Mouse (Mus musculus) neural tube, embryonic 15.5 days (tissue): ENCODE data around the gene Tfip11. TPM values are rescaled to one million over a fixed set of nuclear protein-coding genes. Genes with fewer than 3 reads are reported as not detected.

Source experiments
- ATAC-seq: fragments of 200-750 bp; cut with Nextera tagmentation; 2 replicates; pipeline ENCODE4 v1.8.0; 2017; ENCODE audit warnings: mild to moderate bottlenecking, moderate TSS enrichment, moderate library complexity; ENCODE audit not compliant: low FRiP score
- H3K27ac ChIP-seq: fragments of 300-500 bp; sonication (generic); replicated peaks from 2 replicates; pipeline ENCODE4 v1.5.1; 2015; ENCODE audit warnings: mild to moderate bottlenecking, inconsistent platforms
- H3K27me3 ChIP-seq: fragments of 300-500 bp; sonication (generic); replicated peaks from 2 replicates; pipeline ENCODE4 v1.6.1; 2015; ENCODE audit warnings: inconsistent platforms
- H3K36me3 ChIP-seq: fragments of 300-500 bp; sonication (generic); 2 replicates; pipeline ENCODE4 v1.6.1; 2015; ENCODE audit warnings: inconsistent platforms
- H3K4me1 ChIP-seq: fragments of 300-500 bp; sonication (generic); 2 replicates; pipeline ENCODE4 v1.6.1; 2015; ENCODE audit warnings: inconsistent platforms
- H3K4me2 ChIP-seq: fragments of 300-500 bp; sonication (generic); 2 replicates; pipeline ENCODE4 v1.6.1; 2015; ENCODE audit warnings: inconsistent platforms, mild to moderate bottlenecking, moderate library complexity
- H3K4me3 ChIP-seq: fragments of 300-500 bp; sonication (generic); replicated peaks from 2 replicates; pipeline ENCODE4 v1.5.1; 2015; ENCODE audit warnings: mild to moderate bottlenecking, inconsistent platforms
- H3K9ac ChIP-seq: fragments of 300-500 bp; sonication (generic); replicated peaks from 2 replicates; pipeline ENCODE4 v1.6.1; 2015; ENCODE audit warnings: mild to moderate bottlenecking, inconsistent platforms
- H3K9me3 ChIP-seq: fragments of 300-500 bp; sonication (generic); replicated peaks from 2 replicates; pipeline ENCODE4 v1.6.1; 2016; ENCODE audit warnings: inconsistent platforms
- WGBS: fragments of 180-500 bp; shearing (Covaris S2); methylation state at CpG from one replicate; pipeline ENCODE4 v1.1.7; 2015; ENCODE audit warnings: mixed read lengths; 5-methylcytosine and 5-hydroxymethylcytosine counted together
- polyA plus RNA-seq: library from polyadenylated mRNA; unstranded; fragments of >200 nt; fragmentation: Nextera tagmentation; extraction: Ambion mirVana; gene quantifications from 2 replicates; pipeline ENCODE4 v1.2.1, GENCODE M21; 2015

Tfip11 gene
- 29.7 and 31.0 TPM in 2 replicates for polyA plus RNA-seq

- Histone ChIP-seq H3K9me3 (no peaks in the 10 kb centered on the region), H3K27ac (peak within 1 kb of the TSS; percentile 90), H3K36me3 (peaks cover 26% of the 10 kb centered on the region), H3K4me3 (peak within 1 kb of the TSS; percentile 100), H3K27me3 (0 out of 2 replicates have a peak, but pooled peaks cover 5% of the 10 kb centered on the region), H3K4me1 (peaks cover 30% of the 10 kb centered on the region), H3K9ac (peak within 1 kb of the TSS; percentile 83), H3K4me2 (peak within 1 kb of the TSS; percentile 80)
- 8% methylated on average over 48 of the region's 48 CpGs for WGBS
- peak; percentile 90 for ATAC-seq
Measured at GRCm38 (mm10) chr5:112325546-112326445, at the start of gene Tfip11. Tfip11 (plus strand) TSS chr5:112326358.

GRCm38 (mm10) chr5:112276907-112277348 lies 49.2 kb upstream of the Tfip11 start:
- H3K4me1 ChIP-seq = peaks cover 37% of the 10 kb centered on the region
- under 1% methylated on average over 24 of the region's 24 CpGs for WGBS
- no peaks in the 10 kb centered on the region for H3K36me3 ChIP-seq
- H3K27ac ChIP-seq = peak overlapping the region; percentile 78
- no peaks in the 10 kb centered on the region for H3K9me3 ChIP-seq
- H3K4me2 ChIP-seq = peak overlapping the region; percentile 93
- H3K27me3 ChIP-seq = 0 out of 2 replicates have a peak, but pooled peaks cover 3% of the 10 kb centered on the region
- H3K9ac ChIP-seq = peak overlapping the region; percentile 73
- H3K4me3 ChIP-seq = peak overlapping the region; percentile 77
- ATAC-seq = no peak; the same call in 1 of the 2 replicates

- Histone ChIP-seq H3K36me3 (no peaks in the 10 kb centered on the region), H3K4me3 (no peak overlapping the region), H3K9ac (no peak overlapping the region), H3K9me3 (no peaks in the 10 kb centered on the region), H3K4me1 (peaks cover 37% of the 10 kb centered on the region), H3K27ac (no peak overlapping the region), H3K27me3 (0 out of 2 replicates have a peak, but pooled peaks cover 3% of the 10 kb centered on the region), H3K4me2 (peak overlapping the region; percentile 93)
- WGBS = 92% methylated on average over 11 of the region's 11 CpGs
- no peak for ATAC-seq
Measured at GRCm38 (mm10) chr5:112277906-112278470, 48.2 kb upstream of the Tfip11 start.

- Histone ChIP-seq H3K4me2 (no peak overlapping the region), H3K27ac (no peak overlapping the region), H3K4me3 (no peak overlapping the region), H3K9me3 (no peaks in the 10 kb centered on the region), H3K9ac (no peak overlapping the region), H3K27me3 (0 out of 2 replicates have a peak, but pooled peaks cover 3% of the 10 kb centered on the region), H3K36me3 (no peaks in the 10 kb centered on the region), H3K4me1 (peaks cover 45% of the 10 kb centered on the region)
- WGBS = 87% methylated on average over 17 of the region's 17 CpGs
- no peak for ATAC-seq
Measured at GRCm38 (mm10) chr5:112279181-112280021, 46.8 kb upstream of the Tfip11 start.

GRCm38 (mm10) chr5:112280151-112280550 lies 46.0 kb upstream of the Tfip11 start:
- H3K27ac ChIP-seq = no peak overlapping the region
- no peaks in the 10 kb centered on the region for H3K27me3 ChIP-seq
- peaks cover 46% of the 10 kb centered on the region for H3K4me1 ChIP-seq
- H3K9me3 ChIP-seq = no peaks in the 10 kb centered on the region
- no peak overlapping the region for H3K4me3 ChIP-seq
- no peak overlapping the region for H3K4me2 ChIP-seq
- H3K36me3 ChIP-seq = no peaks in the 10 kb centered on the region
- 83% methylated on average over 7 of the region's 7 CpGs for WGBS
- ATAC-seq = no peak
- H3K9ac ChIP-seq = no peak overlapping the region

GRCm38 (mm10) chr5:112280863-112281660 lies 45.1 kb upstream of the Tfip11 start:
- H3K9ac ChIP-seq = no peak overlapping the region
- no peaks in the 10 kb centered on the region for H3K27me3 ChIP-seq
- peaks cover 37% of the 10 kb centered on the region for H3K4me1 ChIP-seq
- 65% methylated on average over 15 of the region's 15 CpGs for WGBS
- no peak overlapping the region for H3K27ac ChIP-seq
- H3K4me2 ChIP-seq = no peak overlapping the region
- H3K9me3 ChIP-seq = no peaks in the 10 kb centered on the region
- H3K36me3 ChIP-seq = no peaks in the 10 kb centered on the region
- ATAC-seq = no peak
- H3K4me3 ChIP-seq = no peak overlapping the region

GRCm38 (mm10) chr5:112281676-112282075 lies 44.5 kb upstream of the Tfip11 start:
- Histone ChIP-seq H3K4me2 (no peak overlapping the region), H3K4me1 (peaks cover 37% of the 10 kb centered on the region), H3K9me3 (no peaks in the 10 kb centered on the region), H3K27me3 (no peaks in the 10 kb centered on the region), H3K36me3 (no peaks in the 10 kb centered on the region), H3K9ac (no peak overlapping the region), H3K4me3 (no peak overlapping the region), H3K27ac (no peak overlapping the region)
- ATAC-seq = no peak
- WGBS = 88% methylated on average over 4 of the region's 4 CpGs

- no peaks in the 10 kb centered on the region for H3K36me3 ChIP-seq
Measured at GRCm38 (mm10) chr5:112282123-112282779, 43.9 kb upstream of the Tfip11 start.

GRCm38 (mm10) chr5:112282780-112283482 lies 43.2 kb upstream of the Tfip11 start:
- WGBS = 83% methylated on average over 9 of the region's 9 CpGs
- H3K27me3 ChIP-seq = no peaks in the 10 kb centered on the region
- H3K4me2 ChIP-seq = no peak overlapping the region
- H3K4me1 ChIP-seq = peaks cover 27% of the 10 kb centered on the region
- no peaks in the 10 kb centered on the region for H3K9me3 ChIP-seq
- H3K27ac ChIP-seq = 0 out of 2 replicates have a peak overlapping the region, but pooled peaks have one; percentile 0
- H3K4me3 ChIP-seq = no peak overlapping the region
- ATAC-seq = no peak
- no peak overlapping the region for H3K9ac ChIP-seq
- H3K36me3 ChIP-seq = no peaks in the 10 kb centered on the region

More at GRCm38 (mm10) chr5:112282123-112282779, 43.9 kb upstream of the Tfip11 start:
- Histone ChIP-seq H3K27me3 (no peaks in the 10 kb centered on the region), H3K9ac (no peak overlapping the region), H3K27ac (no peak overlapping the region), H3K4me3 (no peak overlapping the region), H3K9me3 (no peaks in the 10 kb centered on the region), H3K4me2 (no peak overlapping the region), H3K4me1 (peaks cover 34% of the 10 kb centered on the region)
- WGBS = 81% methylated on average over 6 of the region's 6 CpGs
- no peak for ATAC-seq
